Mouse (Mus musculus): ENCODE results near the gene Chad. TPM values are rescaled to one million over a fixed set of nuclear protein-coding genes. Genes with fewer than 3 reads are reported as not detected.

The Chad gene
- polyA plus RNA-seq, 1 experiment: not detected

DNA sequence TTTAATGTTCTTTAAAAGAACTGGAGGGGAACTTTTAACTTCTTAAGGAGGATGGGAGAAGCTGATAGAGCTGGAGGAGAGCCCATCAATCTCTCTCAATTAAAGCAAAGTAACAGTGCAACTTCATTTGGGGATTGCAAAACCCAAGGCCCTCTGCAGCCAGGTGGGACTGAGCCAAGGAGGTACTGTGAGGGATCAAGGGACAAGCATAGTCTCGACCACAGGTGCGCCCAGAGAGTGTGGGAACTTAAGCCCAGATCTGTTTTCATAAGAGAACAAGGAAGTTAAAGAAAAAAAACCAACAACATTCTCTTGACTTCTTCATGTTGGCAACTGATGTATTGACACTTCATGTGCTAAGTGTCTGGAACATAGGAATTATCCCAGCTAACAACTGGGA lies 10.2 kb downstream of the Chad start:
- WGBS: 71% methylated on average over 2 of the region's 2 CpGs
- Histone ChIP-seq H3K4me1 (ENCODE audit: control insufficient read depth, insufficient read depth, low read length) (no peaks in the 10 kb centered on the region), H3K4me3 (ENCODE audit: insufficient read depth, low read depth, low read length) (no peak overlapping the region), H3K27ac (ENCODE audit: insufficient read depth, low read depth, low read length) (no peak overlapping the region)
- TF ChIP-seq POLR2A (IDR thresholded peaks at IDR 0.05; ENCODE audit: insufficient read depth, low read depth, low read length): no peak
- no peak for TF ChIP-seq CTCF (IDR thresholded peaks at IDR 0.05; ENCODE audit: insufficient read depth, low read depth, low read length)

DNA sequence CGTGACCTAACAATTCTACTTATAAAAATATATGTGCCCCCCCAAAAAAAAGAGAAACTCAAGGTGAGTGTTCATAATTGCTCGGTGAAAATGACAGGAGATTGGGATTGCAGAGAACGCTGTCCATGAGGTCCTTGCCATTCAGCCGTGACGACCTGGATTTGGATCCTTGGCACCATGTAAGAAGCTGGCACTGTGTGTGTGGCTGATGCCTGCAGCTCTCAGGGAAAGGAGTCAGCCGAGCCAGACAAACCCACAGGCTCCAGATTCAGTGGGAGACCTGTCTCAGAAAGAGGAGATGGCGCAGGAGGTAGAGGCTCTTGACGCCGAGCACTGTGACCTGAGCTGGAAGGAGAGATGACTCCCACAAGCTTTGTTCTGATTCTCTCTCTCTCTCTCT lies 11.5 kb downstream of the Chad start:
- H3K4me3 ChIP-seq (ENCODE audit: insufficient read depth, low read depth, low read length): no peak overlapping the region
- H3K27ac ChIP-seq (ENCODE audit: insufficient read depth, low read depth, low read length): no peak overlapping the region
- WGBS: 69% methylated on average over 9 of the region's 9 CpGs
- H3K4me1 ChIP-seq (ENCODE audit: control insufficient read depth, insufficient read depth, low read length): no peaks in the 10 kb centered on the region
- TF ChIP-seq CTCF (IDR thresholded peaks at IDR 0.05; ENCODE audit: insufficient read depth, low read depth, low read length) (no peak), POLR2A (IDR thresholded peaks at IDR 0.05; ENCODE audit: insufficient read depth, low read depth, low read length) (no peak)

DNA sequence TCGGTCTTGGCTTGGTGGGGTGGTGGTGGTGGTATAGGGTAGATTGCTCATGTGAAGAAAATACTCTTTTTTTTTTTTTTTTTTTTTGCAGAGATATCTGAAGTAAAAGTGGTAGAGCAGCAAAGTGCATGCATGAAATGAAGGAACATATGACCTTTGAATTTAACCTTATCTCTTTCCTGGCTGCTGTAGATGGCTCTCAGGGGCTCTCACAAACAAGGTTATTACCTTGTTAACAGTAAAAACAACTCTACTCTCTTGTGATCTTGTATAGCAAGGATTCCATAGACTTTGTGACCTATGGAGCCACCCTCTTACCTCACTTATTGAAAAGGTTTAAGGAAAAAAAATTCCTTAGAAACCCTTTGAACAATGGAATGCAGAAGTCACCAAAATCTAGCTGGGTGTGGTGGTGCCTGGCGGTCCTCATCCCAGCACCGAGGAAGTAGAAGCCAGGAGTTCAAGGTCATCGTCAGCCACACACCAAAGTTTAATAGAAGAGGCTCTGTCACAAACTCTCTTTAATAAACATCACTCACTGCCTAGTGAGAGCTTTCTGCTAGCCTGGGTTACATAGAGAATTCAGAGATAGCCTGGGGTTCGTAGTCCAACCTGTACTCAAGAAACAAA lies 15.4 kb downstream of the Chad start:
- 92% methylated on average over 5 of the region's 5 CpGs for WGBS
- TF ChIP-seq CTCF (IDR thresholded peaks at IDR 0.05; ENCODE audit: insufficient read depth, low read depth, low read length) (no peak), POLR2A (IDR thresholded peaks at IDR 0.05; ENCODE audit: insufficient read depth, low read depth, low read length) (no peak)
- Histone ChIP-seq H3K27ac (ENCODE audit: insufficient read depth, low read depth, low read length) (no peak overlapping the region), H3K4me3 (ENCODE audit: insufficient read depth, low read depth, low read length) (no peak overlapping the region), H3K4me1 (ENCODE audit: control insufficient read depth, insufficient read depth, low read length) (no peaks in the 10 kb centered on the region)

DNA sequence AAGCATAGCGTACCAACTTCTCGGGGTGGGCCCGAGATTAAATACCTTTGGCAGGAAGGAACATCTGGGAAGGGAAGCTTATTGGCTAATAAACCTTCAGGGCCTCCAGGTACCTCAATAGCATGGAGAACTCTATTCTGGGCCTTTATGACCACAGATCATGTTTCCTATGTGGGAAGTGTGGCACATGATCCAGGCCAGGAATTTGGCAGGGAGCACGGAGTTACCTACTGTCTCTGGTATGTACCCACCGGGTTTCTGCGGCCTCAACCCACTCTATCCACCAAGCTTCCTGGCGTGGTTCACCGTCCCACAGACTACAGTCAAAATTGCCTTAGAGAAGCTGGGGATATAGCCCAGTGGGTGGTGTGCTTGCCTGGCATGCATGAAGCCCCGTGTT lies 20.2 kb downstream of the Chad start:
- WGBS: 93% methylated on average over 9 of the region's 9 CpGs
- Histone ChIP-seq H3K4me3 (ENCODE audit: insufficient read depth, low read depth, low read length) (no peak overlapping the region), H3K27ac (ENCODE audit: insufficient read depth, low read depth, low read length) (no peak overlapping the region), H3K4me1 (ENCODE audit: control insufficient read depth, insufficient read depth, low read length) (no peaks in the 10 kb centered on the region)
- TF ChIP-seq CTCF (IDR thresholded peaks at IDR 0.05; ENCODE audit: insufficient read depth, low read depth, low read length) (no peak), POLR2A (IDR thresholded peaks at IDR 0.05; ENCODE audit: insufficient read depth, low read depth, low read length) (no peak)

DNA sequence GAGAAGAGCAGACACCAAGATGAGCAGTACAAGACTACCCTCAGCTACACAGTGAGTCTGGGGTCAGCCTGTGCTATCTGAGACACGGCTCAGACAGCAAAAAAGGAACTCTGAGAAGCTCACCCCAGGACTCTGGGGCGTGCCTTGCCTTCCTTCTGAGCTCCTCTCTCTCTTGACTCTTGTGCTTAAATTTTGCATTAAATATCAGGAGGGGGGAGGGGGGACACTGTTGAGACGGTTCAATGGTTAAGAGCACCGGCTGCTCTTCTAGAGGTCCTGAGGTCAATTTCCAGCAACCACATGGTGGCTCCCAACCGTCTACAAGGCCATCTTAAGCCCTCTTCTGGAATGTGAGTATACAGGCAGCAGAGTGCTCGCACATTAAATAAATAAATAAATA lies 22.7 kb downstream of the Chad start:
- WGBS: 94% methylated on average over 6 of the region's 6 CpGs
- peaks cover 7% of the 10 kb centered on the region; the same call in 1 of the 2 replicates for H3K4me1 ChIP-seq (ENCODE audit: control insufficient read depth, insufficient read depth, low read length)
- H3K27ac ChIP-seq (ENCODE audit: insufficient read depth, low read depth, low read length): no peak overlapping the region
- TF ChIP-seq CTCF (IDR thresholded peaks at IDR 0.05; ENCODE audit: insufficient read depth, low read depth, low read length) (no peak), POLR2A (IDR thresholded peaks at IDR 0.05; ENCODE audit: insufficient read depth, low read depth, low read length) (no peak)
- no peak overlapping the region for H3K4me3 ChIP-seq (ENCODE audit: insufficient read depth, low read depth, low read length)

DNA sequence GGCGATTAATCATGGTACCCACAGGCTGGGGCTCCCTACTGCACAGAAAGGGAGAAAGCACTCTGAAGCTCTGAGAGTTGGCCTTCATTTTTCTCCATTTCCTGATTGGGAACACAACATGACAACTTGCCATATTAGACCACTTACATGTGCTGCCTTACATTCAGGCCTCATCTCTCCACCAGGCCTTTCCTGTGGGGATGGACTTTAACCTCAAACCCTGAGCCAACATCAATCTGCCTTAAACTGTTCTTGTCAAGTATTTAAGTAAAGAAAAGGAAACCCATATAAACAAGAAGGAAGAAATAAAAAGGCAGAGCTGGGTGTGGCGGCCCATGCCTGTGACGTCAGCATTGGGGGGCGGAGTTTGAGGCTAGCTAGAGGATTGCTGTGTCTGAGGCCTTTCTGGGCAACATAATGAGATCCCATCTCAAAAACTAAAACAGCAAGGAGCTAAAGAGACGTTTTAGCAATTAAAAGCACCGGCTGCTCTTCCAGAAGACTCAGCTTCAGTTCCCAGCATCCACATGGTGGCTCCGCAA lies 31.5 kb downstream of the Chad start:
- Histone ChIP-seq H3K4me3 (ENCODE audit: insufficient read depth, low read depth, low read length) (no peak overlapping the region), H3K4me1 (ENCODE audit: control insufficient read depth, insufficient read depth, low read length) (peaks cover 7% of the 10 kb centered on the region; the same call in 1 of the 2 replicates), H3K27ac (ENCODE audit: insufficient read depth, low read depth, low read length) (no peak overlapping the region)
- WGBS: 68% methylated on average over 7 of the region's 7 CpGs
- TF ChIP-seq POLR2A (IDR thresholded peaks at IDR 0.05; ENCODE audit: insufficient read depth, low read depth, low read length) (no peak), CTCF (IDR thresholded peaks at IDR 0.05; ENCODE audit: insufficient read depth, low read depth, low read length) (no peak)

DNA sequence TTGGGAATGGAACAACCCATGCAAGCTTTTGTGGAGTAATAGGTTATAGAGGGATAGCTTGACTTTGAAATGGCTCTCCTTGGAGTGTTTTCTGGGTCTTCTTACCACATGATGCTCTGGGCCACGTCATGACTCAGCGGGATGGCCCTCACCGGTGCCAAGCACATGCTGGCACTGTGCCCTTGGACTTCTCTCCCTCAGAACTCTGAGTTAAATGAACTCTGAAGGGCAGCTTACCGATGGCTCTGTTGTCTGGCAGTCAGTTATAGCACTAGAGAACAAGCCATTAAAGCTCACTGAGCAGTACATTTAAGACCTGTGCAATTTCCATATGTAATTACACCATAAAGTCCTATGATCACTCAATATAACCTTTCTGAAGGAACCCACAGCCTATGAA lies 32.5 kb downstream of the Chad start:
- Histone ChIP-seq H3K4me1 (ENCODE audit: control insufficient read depth, insufficient read depth, low read length) (peaks cover 4% of the 10 kb centered on the region), H3K27ac (ENCODE audit: insufficient read depth, low read depth, low read length) (no peak overlapping the region), H3K4me3 (ENCODE audit: insufficient read depth, low read depth, low read length) (no peak overlapping the region)
- TF ChIP-seq CTCF (IDR thresholded peaks at IDR 0.05; ENCODE audit: insufficient read depth, low read depth, low read length) (no peak), POLR2A (IDR thresholded peaks at IDR 0.05; ENCODE audit: insufficient read depth, low read depth, low read length) (no peak)
- 46% methylated on average over 4 of the region's 4 CpGs for WGBS

DNA sequence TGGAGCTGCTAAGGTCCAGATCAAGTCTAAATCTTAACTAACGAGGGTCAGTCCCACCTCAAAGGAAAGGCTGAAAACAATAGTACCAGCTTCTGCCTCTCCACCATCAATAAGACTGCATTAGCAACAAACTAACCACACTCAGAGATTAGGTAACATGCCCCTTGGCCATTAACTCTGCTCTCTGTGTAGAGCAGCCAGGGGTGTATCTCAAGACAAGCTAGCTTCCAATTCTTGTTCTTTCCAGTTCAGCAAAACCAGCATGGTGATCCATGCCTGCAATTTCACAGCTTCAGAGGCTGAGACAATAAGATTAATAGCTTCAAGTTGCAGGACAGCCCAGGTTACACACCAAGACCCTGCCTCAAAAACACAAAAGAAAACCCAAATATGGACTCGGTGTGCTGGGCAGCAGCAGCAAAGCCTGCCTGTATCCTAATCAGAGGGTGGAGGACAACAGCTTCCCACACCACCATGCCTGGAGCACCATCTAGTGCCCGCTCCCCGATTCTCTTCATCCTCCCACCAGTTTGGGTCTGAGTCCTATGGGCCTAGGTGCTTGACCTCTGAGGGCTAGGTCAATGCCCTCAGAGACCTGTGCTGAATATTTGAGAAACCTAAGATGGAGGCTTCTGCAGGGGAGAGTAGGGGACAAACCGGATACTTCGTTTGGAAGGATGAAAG lies 33.7 kb downstream of the Chad start:
- WGBS: 74% methylated on average over 6 of the region's 6 CpGs
- Histone ChIP-seq H3K4me1 (ENCODE audit: control insufficient read depth, insufficient read depth, low read length) (peaks cover 4% of the 10 kb centered on the region), H3K27ac (ENCODE audit: insufficient read depth, low read depth, low read length) (no peak overlapping the region), H3K4me3 (ENCODE audit: insufficient read depth, low read depth, low read length) (no peak overlapping the region)
- no peak for TF ChIP-seq CTCF (IDR thresholded peaks at IDR 0.05; ENCODE audit: insufficient read depth, low read depth, low read length)
- TF ChIP-seq POLR2A (IDR thresholded peaks at IDR 0.05; ENCODE audit: insufficient read depth, low read depth, low read length): no peak

DNA sequence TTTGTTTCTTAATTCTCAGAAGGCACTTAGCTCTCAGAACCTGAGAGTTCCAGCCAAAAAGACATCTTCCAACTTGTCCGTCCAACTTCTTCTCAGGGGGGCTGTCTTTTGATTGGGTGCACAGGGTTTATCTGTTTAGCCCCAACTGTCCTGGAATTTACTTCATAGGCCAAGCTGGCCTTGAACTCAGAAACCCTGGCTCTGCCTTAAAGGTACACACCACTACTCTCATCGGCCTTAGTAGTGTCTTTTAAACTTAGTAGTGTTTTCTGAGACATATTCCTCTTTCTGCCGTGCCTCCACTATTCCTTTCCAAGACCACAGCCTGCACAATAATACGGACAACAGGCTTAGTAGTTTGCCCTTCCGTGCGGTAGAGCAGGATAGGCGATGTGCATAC lies 35.6 kb downstream of the Chad start:
- Histone ChIP-seq H3K4me3 (ENCODE audit: insufficient read depth, low read depth, low read length) (no peak overlapping the region), H3K4me1 (ENCODE audit: control insufficient read depth, insufficient read depth, low read length) (peaks cover 4% of the 10 kb centered on the region), H3K27ac (ENCODE audit: insufficient read depth, low read depth, low read length) (no peak overlapping the region)
- WGBS: 88% methylated on average over 7 of the region's 7 CpGs
- no peak for TF ChIP-seq CTCF (IDR thresholded peaks at IDR 0.05; ENCODE audit: insufficient read depth, low read depth, low read length)
- TF ChIP-seq POLR2A (IDR thresholded peaks at IDR 0.05; ENCODE audit: insufficient read depth, low read depth, low read length): no peak
